21 mouse cellular contexts compared by ENCODE assay signal in genomic region chr13:30754825-30755476, GRCm38 (mm10). TPM values are rescaled to one million over a fixed set of nuclear protein-coding genes. Genes with fewer than 3 reads are reported as not detected.
DNase-seq lines count a peak whose midpoint lies in the region; ATAC-seq and TF ChIP-seq lines count a peak whose summit lies in the region.
"Had no signal": no experiment of that assay in that cellular context is flagged by ENCODE, and none has a peak within 500 bp of the region (broad histone marks: within the 10 kb centered on the region; RNA-seq: fewer than 3 reads in every experiment).

No protein-coding gene starts in this region.

- peaks cover 22% of the 10 kb centered on the region for H3K27me3 ChIP-seq in lung, embryonic 16.5 days (ENCODE audit: control insufficient read depth, insufficient read depth, low read depth, low read length)
- H3K27me3 ChIP-seq in intestine, embryonic 16.5 days (replicated peaks; ENCODE audit: control insufficient read depth, insufficient read depth, low read length), result peaks cover 20% of the 10 kb centered on the region
- peaks cover 37% of the 10 kb centered on the region for H3K27me3 ChIP-seq in forebrain, embryonic 12.5 days

- H3K27ac ChIP-seq in lung, embryonic 16.5 days (ENCODE audit: low read length), result no peak overlapping the region
- no peak overlapping the region for H3K27ac ChIP-seq in intestine, embryonic 16.5 days (ENCODE audit: low read length)
- H3K27ac ChIP-seq in forebrain, embryonic 12.5 days, result no peak overlapping the region
- H3K27ac ChIP-seq: embryonic facial prominence, embryonic 13.5 days; heart, embryonic 15.5 days; hindbrain, embryonic 14.5 days had no signal

- no peak for TF ChIP-seq POLR2A in lung, adult 2 months (IDR thresholded peaks at IDR 0.05; ENCODE audit: borderline replicate concordance, extremely low read depth, low read depth, low read length)

- ATAC-seq in lung, embryonic 16.5 days (ENCODE audit: low read depth), result peak; percentile 17; the same call in 1 of the 2 replicates
- peak; percentile 44; the same call in 1 of the 2 replicates for ATAC-seq in intestine, embryonic 16.5 days
- no peak for ATAC-seq in forebrain, embryonic 12.5 days (ENCODE audit: low FRiP score)
- no peak for ATAC-seq in erythroid progenitor cell, adult 5-6 weeks (replicated peaks; ENCODE audit: low FRiP score, poor library complexity, severe bottlenecking)
- ATAC-seq: forebrain, embryonic 14.5 days; Patski had no signal

- no peak overlapping the region for H3K4me2 ChIP-seq in lung, embryonic 16.5 days (ENCODE audit: low read depth, low read length)
- H3K4me2 ChIP-seq in intestine, embryonic 16.5 days (ENCODE audit: low read depth, low read length), result no peak overlapping the region
- H3K4me2 ChIP-seq in forebrain, embryonic 12.5 days, result no peak overlapping the region
- H3K4me2 ChIP-seq: embryonic facial prominence, embryonic 13.5 days; heart, embryonic 11.5 days; heart, embryonic 15.5 days; hindbrain, embryonic 14.5 days had no signal

- H3K9ac ChIP-seq in lung, embryonic 16.5 days (ENCODE audit: low read length), result no peak overlapping the region
- no peak overlapping the region for H3K9ac ChIP-seq in intestine, embryonic 16.5 days (ENCODE audit: low read depth, low read length)
- no peak overlapping the region for H3K9ac ChIP-seq in forebrain, embryonic 12.5 days
- H3K9ac ChIP-seq: embryonic facial prominence, embryonic 13.5 days; heart, embryonic 15.5 days; hindbrain, embryonic 14.5 days had no signal

- H3K4me3 ChIP-seq in lung, embryonic 16.5 days (ENCODE audit: low read length), result no peak overlapping the region
- no peak overlapping the region for H3K4me3 ChIP-seq in lung, adult 2 months (replicated peaks; ENCODE audit: extremely low read depth, low read depth, low read length)
- H3K4me3 ChIP-seq in intestine, embryonic 16.5 days (ENCODE audit: low read length), result no peak overlapping the region
- no peak overlapping the region for H3K4me3 ChIP-seq in forebrain, embryonic 12.5 days (replicated peaks)
- H3K4me3 ChIP-seq: embryonic facial prominence, embryonic 13.5 days; heart, embryonic 15.5 days had no signal

- peak; percentile 90 for DNase-seq in heart, adult 11 months
- DNase-seq in heart, adult 9 months (ENCODE audit: low spot score in 2 of 2), result no peak
- no peak for DNase-seq in lung, adult 2 months
- DNase-seq: adrenal gland, postnatal 14 days; B cell, adult 2 months; cerebellum, adult 11-12 months; cerebellum, adult 9-10 months; cerebellum, postnatal 25 days; gastrocnemius, postnatal 36 days; heart, adult 18-20 months; heart, postnatal 14 days had no signal

- no peak for TF ChIP-seq CTCF in lung, adult 2 months (IDR thresholded peaks at IDR 0.05; ENCODE audit: insufficient read depth, low read length)

- peaks cover 8% of the 10 kb centered on the region; the same call in 1 of the 2 replicates for H3K4me1 ChIP-seq in lung, embryonic 16.5 days (replicated peaks; ENCODE audit: control insufficient read depth, insufficient read depth, low read length)
- H3K4me1 ChIP-seq in lung, adult 2 months (ENCODE audit: control insufficient read depth, insufficient read depth, low read length), result no peaks in the 10 kb centered on the region
- peaks cover 4% of the 10 kb centered on the region; the same call in 1 of the 2 replicates for H3K4me1 ChIP-seq in intestine, embryonic 16.5 days (ENCODE audit: control insufficient read depth, insufficient read depth, low read length)
- H3K4me1 ChIP-seq in forebrain, embryonic 12.5 days, result peaks cover 12% of the 10 kb centered on the region

- H3K36me3 ChIP-seq in lung, embryonic 16.5 days (ENCODE audit: control insufficient read depth, insufficient read depth, low read length), result no peaks in the 10 kb centered on the region
- H3K36me3 ChIP-seq in intestine, embryonic 16.5 days (ENCODE audit: control insufficient read depth, insufficient read depth, low read length), result no peaks in the 10 kb centered on the region
- H3K36me3 ChIP-seq in forebrain, embryonic 12.5 days (replicated peaks), result no peaks in the 10 kb centered on the region
- H3K36me3 ChIP-seq: embryonic facial prominence, embryonic 13.5 days; heart, embryonic 15.5 days had no signal

- WGBS in lung, embryonic 16.5 days, result 57% methylated on average over 10 of the region's 10 CpGs
- 70% methylated on average over 10 of the region's 10 CpGs for WGBS in lung, adult 2 months
- 76% methylated on average over 10 of the region's 10 CpGs for WGBS in intestine, embryonic 16.5 days
- 84% methylated on average over 10 of the region's 10 CpGs for WGBS in forebrain, embryonic 12.5 days

- H3K9me3 ChIP-seq in lung, embryonic 16.5 days (ENCODE audit: control insufficient read depth, low read length), result no peaks in the 10 kb centered on the region
- H3K9me3 ChIP-seq in intestine, embryonic 16.5 days (ENCODE audit: control insufficient read depth, low read length), result no peaks in the 10 kb centered on the region
- H3K9me3 ChIP-seq in forebrain, embryonic 12.5 days, result no peaks in the 10 kb centered on the region
- H3K9me3 ChIP-seq: embryonic facial prominence, embryonic 13.5 days; heart, embryonic 15.5 days had no signal

RNA-seq across cellular contexts. Expression of gene Irf4, which starts 5.9 kb away (rescaled TPM):
- polyA plus RNA-seq in lung, embryonic 16.5 days (2015; fragmentation: Nextera tagmentation; extraction: Ambion mirVana), result 0.10 and 0.11 TPM in 2 replicates
- polyA plus RNA-seq in lung, adult 2 months (2012; rRNA removed), result 2.0 and 2.9 TPM in 2 replicates
- polyA plus RNA-seq in intestine, embryonic 16.5 days (2015; fragmentation: Nextera tagmentation; extraction: Ambion mirVana), result 0.06 and 0.09 TPM in 2 replicates
- 0.04 and 0.06 TPM in 2 replicates for polyA plus RNA-seq in forebrain, embryonic 12.5 days (2016; fragmentation: Nextera tagmentation; extraction: Ambion mirVana)
- 8.6 and 11.3 TPM in 2 replicates for total RNA-seq in erythroid progenitor cell, adult 5-6 weeks (2015; ENCODE audit: low replicate concordance)
- total RNA-seq in erythroid progenitor cell, adult 5-6 weeks (2017; ENCODE audit: low replicate concordance), result 5.1 TPM in 2 replicates

Comparison
In these comparisons a context has a peak if more than half of its experiments do, and no peak if none do; other contexts are left out.
1. ATAC-seq: peak in lung, embryonic 16.5 days (single experiment) and intestine, embryonic 16.5 days (single experiment); none in forebrain, embryonic 12.5 days (single experiment) and erythroid progenitor cell, adult 5-6 weeks (single experiment).